Mouse (Mus musculus) kidney, embryonic 15.5 days (tissue): ENCODE measurements around the gene Exosc6. TPM values are rescaled to one million over a fixed set of nuclear protein-coding genes. Genes with fewer than 3 reads are reported as not detected.
"Not testable (repeated sequence)": the region's sequence is repeated elsewhere in the genome, so short reads cannot be mapped to it uniquely, and the experiment has no call there.

Source experiments
- ATAC-seq: fragments of 200-750 bp; cut with Nextera tagmentation; replicated peaks from 2 replicates; pipeline ENCODE4 v1.8.0; 2017; ENCODE audit warnings: moderate TSS enrichment; ENCODE audit not compliant: low FRiP score
- H3K27ac ChIP-seq: fragments of 300-500 bp; sonication (generic); 2 replicates; pipeline ENCODE4 v1.5.1; 2015; ENCODE audit warnings: mild to moderate bottlenecking, inconsistent platforms
- H3K27me3 ChIP-seq: fragments of 300-500 bp; sonication (generic); 2 replicates; pipeline ENCODE4 v1.6.1; 2015; ENCODE audit warnings: inconsistent platforms
- H3K36me3 ChIP-seq: fragments of 300-500 bp; sonication (generic); 2 replicates; pipeline ENCODE4 v1.6.1; 2015; ENCODE audit warnings: inconsistent platforms
- H3K4me1 ChIP-seq: fragments of 300-500 bp; sonication (generic); 2 replicates; pipeline ENCODE4 v1.6.1; 2015; ENCODE audit warnings: inconsistent platforms
- H3K4me2 ChIP-seq: fragments of 300-500 bp; sonication (generic); 2 replicates; pipeline ENCODE4 v1.6.1; 2015; ENCODE audit warnings: moderate library complexity, mild to moderate bottlenecking, inconsistent platforms
- H3K4me3 ChIP-seq: fragments of 300-500 bp; sonication (generic); replicated peaks from 2 replicates; pipeline ENCODE4 v1.5.1; 2015; ENCODE audit warnings: mild to moderate bottlenecking, inconsistent platforms
- H3K9ac ChIP-seq: fragments of 300-500 bp; sonication (generic); 2 replicates; pipeline ENCODE4 v1.6.1; 2015; ENCODE audit warnings: mild to moderate bottlenecking, inconsistent platforms
- H3K9me3 ChIP-seq: fragments of 300-500 bp; sonication (generic); replicated peaks from 2 replicates; pipeline ENCODE4 v1.6.1; 2016; ENCODE audit warnings: inconsistent platforms
- WGBS: fragments of 180-500 bp; shearing (Covaris S2); methylation state at CpG from one replicate; pipeline ENCODE4 v1.1.7; 2015; ENCODE audit warnings: mixed read lengths; 5-methylcytosine and 5-hydroxymethylcytosine counted together
- polyA plus RNA-seq: library from polyadenylated mRNA; unstranded; fragments of >200 nt; fragmentation: Nextera tagmentation; extraction: Ambion mirVana; gene quantifications from 2 replicates; pipeline ENCODE4 v1.2.1, GENCODE M21; 2015

Gene Exosc6
- polyA plus RNA-seq = 24.0 and 24.3 TPM in 2 replicates

DNA sequence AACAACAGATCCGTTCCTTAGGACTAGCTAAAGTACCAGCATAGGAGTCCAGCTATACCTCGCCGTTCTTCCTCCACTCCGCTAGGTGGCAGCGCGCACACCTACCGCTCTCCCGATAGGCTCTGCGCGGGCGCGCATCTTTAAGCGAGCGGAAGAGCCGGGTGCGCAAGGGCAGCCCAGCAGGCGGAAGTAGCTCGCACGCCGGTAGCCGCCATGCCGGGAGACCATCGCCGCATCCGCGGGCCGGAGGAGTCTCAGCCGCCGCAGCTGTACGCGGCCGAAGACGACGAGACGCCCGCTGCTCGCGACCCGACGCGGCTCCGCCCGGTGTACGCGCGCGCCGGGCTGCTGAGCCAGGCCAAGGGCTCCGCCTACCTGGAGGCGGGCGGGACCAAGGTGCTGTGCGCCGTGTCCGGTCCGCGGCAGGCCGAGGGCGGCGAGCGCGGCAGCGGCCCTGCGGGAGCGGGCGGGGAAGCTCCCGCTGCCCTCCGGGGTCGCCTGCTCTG lies at the start of gene Exosc6:
Exosc6 (plus strand) TSS at position 182 of the 506 bp plus-strand sequence.
- peak within 1 kb of the TSS; percentile 96 for H3K4me3 ChIP-seq
- peak within 1 kb of the TSS; percentile 95 for H3K27ac ChIP-seq
- no peaks in the 10 kb centered on the region for H3K27me3 ChIP-seq
- under 1% methylated on average over 67 of the region's 68 CpGs for WGBS
- H3K36me3 ChIP-seq = peaks cover 60% of the 10 kb centered on the region
- peak; percentile 93 for ATAC-seq
- H3K9me3 ChIP-seq = no peaks in the 10 kb centered on the region
- peak within 1 kb of the TSS; percentile 95 for H3K4me2 ChIP-seq
- peaks cover 30% of the 10 kb centered on the region for H3K4me1 ChIP-seq
- peak within 1 kb of the TSS; percentile 94 for H3K9ac ChIP-seq

GRCm38 (mm10) chr8:111010230-111010991 lies 45.7 kb upstream of the Exosc6 start:
- not testable (repeated sequence) for ATAC-seq, H3K9me3 ChIP-seq, H3K4me2 ChIP-seq, H3K27me3 ChIP-seq, H3K9ac ChIP-seq, H3K4me3 ChIP-seq, H3K4me1 ChIP-seq, H3K27ac ChIP-seq
- WGBS = 93% methylated on average over 9 of the region's 10 CpGs
- H3K36me3 ChIP-seq = peaks cover 53% of the 10 kb centered on the region

DNA sequence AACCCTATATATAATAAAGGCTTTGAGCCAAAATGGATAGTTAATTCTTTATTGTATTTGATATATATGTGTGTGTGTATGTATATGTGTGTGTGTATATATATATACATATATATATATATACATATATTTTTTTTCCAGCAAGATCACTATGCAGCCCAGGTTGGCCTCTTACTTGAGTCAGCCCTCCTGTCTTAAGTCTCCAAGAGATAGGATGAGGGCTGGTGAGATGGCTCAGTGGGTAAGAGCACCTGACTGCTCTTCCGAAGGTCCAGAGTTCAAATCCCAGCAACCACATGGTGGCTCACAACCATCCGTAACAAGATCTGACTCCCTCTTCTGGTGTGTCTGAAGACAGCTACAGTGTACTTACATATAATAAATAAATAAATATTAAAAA lies 29.5 kb upstream of the Exosc6 start:
- H3K27ac ChIP-seq, H3K27me3 ChIP-seq: not testable (repeated sequence)
- 86% methylated on average over 2 of the region's 2 CpGs for WGBS

DNA sequence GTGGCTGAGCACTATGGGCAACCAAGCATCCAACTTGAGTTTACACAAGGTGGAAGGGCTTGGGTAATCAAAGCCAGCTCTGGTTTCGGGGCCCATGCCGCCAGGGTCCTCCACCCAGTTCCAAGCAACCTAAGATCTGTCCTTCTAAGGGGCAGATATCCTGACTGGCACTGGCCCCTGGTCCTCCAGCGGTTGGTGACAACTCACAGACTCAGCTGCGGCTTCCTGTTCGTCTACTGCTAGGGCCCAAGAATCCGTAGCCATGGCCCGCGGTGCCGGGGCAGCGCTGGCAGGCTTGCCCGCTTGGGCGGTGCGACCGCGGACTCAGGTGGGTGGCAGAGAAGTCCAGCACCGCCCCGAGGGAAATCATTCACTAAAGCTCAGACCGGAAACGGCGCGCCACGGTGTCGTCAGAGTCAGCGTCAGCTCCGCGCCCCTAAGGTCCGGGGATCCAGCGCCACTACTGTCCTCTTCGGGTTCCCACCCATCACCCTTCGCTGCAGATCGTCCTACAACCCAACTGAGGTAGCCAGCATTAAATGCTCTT lies 28.7 kb upstream of the Exosc6 start:
- H3K4me2 ChIP-seq = peak overlapping the region; percentile 81
- peak overlapping the region; percentile 78 for H3K4me3 ChIP-seq
- WGBS = under 1% methylated on average over 31 of the region's 31 CpGs
- H3K36me3 ChIP-seq = no peaks in the 10 kb centered on the region
- ATAC-seq = peak; percentile 95
- no peaks in the 10 kb centered on the region for H3K9me3 ChIP-seq
- H3K9ac ChIP-seq = peak overlapping the region; percentile 86
- peak overlapping the region; percentile 88 for H3K27ac ChIP-seq
- H3K4me1 ChIP-seq = 0 out of 2 replicates have a peak, but pooled peaks cover 3% of the 10 kb centered on the region
- 0 out of 2 replicates have a peak, but pooled peaks cover 11% of the 10 kb centered on the region for H3K27me3 ChIP-seq

More for the DNA sequence above, 29.5 kb upstream of the Exosc6 start:
- not testable (repeated sequence) for H3K4me1 ChIP-seq, H3K9ac ChIP-seq, ATAC-seq, H3K36me3 ChIP-seq, H3K9me3 ChIP-seq, H3K4me2 ChIP-seq, H3K4me3 ChIP-seq

DNA sequence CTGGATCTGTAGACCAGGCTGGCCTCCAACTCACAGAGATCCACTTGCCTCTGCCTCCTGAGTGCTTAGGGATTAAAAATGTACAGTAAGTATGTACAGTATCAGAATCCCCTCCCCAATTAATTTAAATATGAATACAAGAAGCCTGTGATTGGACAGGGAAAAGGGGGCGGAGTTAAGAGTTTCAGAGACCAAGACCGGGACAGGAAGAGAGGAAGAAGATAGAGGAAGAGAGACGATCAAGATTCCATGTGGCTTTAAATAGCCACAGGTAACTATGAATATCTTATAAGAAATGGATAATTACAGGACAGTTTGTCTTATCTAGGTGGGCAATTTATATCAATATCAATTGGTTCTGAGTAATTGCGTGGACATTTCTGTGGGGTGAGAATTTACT lies 26.6 kb upstream of the Exosc6 start:
- Histone ChIP-seq H3K27ac (no peak overlapping the region), H3K27me3 (0 out of 2 replicates have a peak, but pooled peaks cover 11% of the 10 kb centered on the region), H3K9ac (no peak overlapping the region), H3K4me1 (peaks cover 11% of the 10 kb centered on the region; the same call in 1 of the 2 replicates), H3K4me2 (no peak overlapping the region), H3K9me3 (no peaks in the 10 kb centered on the region), H3K4me3 (no peak overlapping the region), H3K36me3 (no peaks in the 10 kb centered on the region)
- no peak for ATAC-seq
- WGBS = 53% methylated on average over 4 of the region's 4 CpGs

GRCm38 (mm10) chr8:111030045-111030444 lies 26.1 kb upstream of the Exosc6 start:
- WGBS = 80% methylated on average over 6 of the region's 6 CpGs
- Histone ChIP-seq H3K4me3 (no peak overlapping the region), H3K4me1 (peaks cover 16% of the 10 kb centered on the region), H3K9me3 (no peaks in the 10 kb centered on the region), H3K27ac (no peak overlapping the region), H3K27me3 (0 out of 2 replicates have a peak, but pooled peaks cover 11% of the 10 kb centered on the region), H3K36me3 (no peaks in the 10 kb centered on the region), H3K4me2 (no peak overlapping the region), H3K9ac (no peak overlapping the region)
- no peak for ATAC-seq

DNA sequence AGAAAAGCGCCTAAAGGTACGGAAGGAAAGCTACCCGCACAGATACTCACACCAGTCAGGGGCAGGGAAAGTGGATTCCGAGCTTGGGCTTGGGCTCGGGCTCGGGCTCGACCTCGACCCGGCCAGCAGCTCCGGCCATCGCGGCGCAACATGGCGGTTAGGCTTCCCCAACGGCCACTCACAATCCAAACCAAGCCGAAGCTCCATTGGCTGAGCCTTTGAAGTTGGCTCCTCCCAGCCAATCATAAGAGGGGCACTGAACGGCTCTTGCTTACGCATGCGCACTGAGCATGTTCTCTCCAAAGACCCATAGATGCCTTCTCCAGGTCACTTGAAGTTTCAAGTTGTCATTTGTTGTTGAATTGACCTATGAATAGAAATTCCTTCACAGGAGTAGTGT lies 24.6 kb upstream of the Exosc6 start, which contains the start of gene Ddx19b:
Ddx19b (minus strand) TSS at position 180 of the 400 bp plus-strand sequence.
- Histone ChIP-seq H3K36me3 (peaks cover 5% of the 10 kb centered on the region), H3K4me3 (no peak within 1 kb of the TSS), H3K4me1 (peaks cover 26% of the 10 kb centered on the region), H3K4me2 (no peak within 1 kb of the TSS), H3K27me3 (0 out of 2 replicates have a peak, but pooled peaks cover 11% of the 10 kb centered on the region), H3K27ac (no peak within 1 kb of the TSS), H3K9me3 (no peaks in the 10 kb centered on the region), H3K9ac (no peak within 1 kb of the TSS)
- WGBS = 97% methylated on average over 19 of the region's 19 CpGs
- ATAC-seq = no peak

DNA sequence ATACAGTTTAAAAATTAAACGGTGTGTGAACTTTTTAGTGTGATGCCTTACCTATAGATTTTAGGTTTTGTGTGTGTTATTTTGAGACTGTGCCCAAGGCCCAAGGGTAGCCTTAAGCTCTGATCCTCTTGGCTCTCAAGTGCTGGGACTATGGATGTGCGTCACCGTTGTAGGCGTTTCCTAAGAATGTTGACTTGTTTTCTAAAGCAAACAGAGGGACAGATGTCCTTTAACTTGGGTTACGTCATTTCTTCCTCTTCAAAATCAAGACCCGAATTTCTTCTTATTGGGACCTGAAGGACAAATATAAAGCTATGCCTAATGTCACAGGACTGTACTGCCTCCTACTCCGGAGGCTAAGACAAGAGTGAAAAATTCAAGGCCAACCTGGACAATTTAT lies 23.2 kb upstream of the Exosc6 start, which contains the start of gene Aars:
Aars (plus strand) TSS at position 229 of the 400 bp plus-strand sequence.
- whole genome bisulfite sequencing = 94% methylated on average over 7 of the region's 7 CpGs
- Histone ChIP-seq H3K27ac (peak within 1 kb of the TSS; percentile 90), H3K9ac (peak within 1 kb of the TSS; percentile 71), H3K4me2 (peak within 1 kb of the TSS; percentile 65), H3K4me1 (peaks cover 25% of the 10 kb centered on the region), H3K36me3 (peaks cover 17% of the 10 kb centered on the region), H3K9me3 (no peaks in the 10 kb centered on the region), H3K4me3 (peak within 1 kb of the TSS; percentile 81), H3K27me3 (0 out of 2 replicates have a peak, but pooled peaks cover 11% of the 10 kb centered on the region)
- ATAC-seq = no peak

- peak overlapping the region; percentile 90 for H3K27ac ChIP-seq
- H3K27me3 ChIP-seq = 0 out of 2 replicates have a peak, but pooled peaks cover 11% of the 10 kb centered on the region
- WGBS = 6% methylated on average over 37 of the region's 37 CpGs
- H3K4me3 ChIP-seq = peak overlapping the region; percentile 81
- peak overlapping the region; percentile 71 for H3K9ac ChIP-seq
- no peaks in the 10 kb centered on the region for H3K9me3 ChIP-seq
- H3K4me1 ChIP-seq = peaks cover 23% of the 10 kb centered on the region
- peak; percentile 99 for ATAC-seq
- peaks cover 24% of the 10 kb centered on the region for H3K36me3 ChIP-seq
- H3K4me2 ChIP-seq = peak overlapping the region; percentile 65
Measured at GRCm38 (mm10) chr8:111033482-111034215, 22.5 kb upstream of the Exosc6 start.

GRCm38 (mm10) chr8:111034276-111034675 lies 21.9 kb upstream of the Exosc6 start:
- H3K4me3 ChIP-seq = peak overlapping the region; percentile 81
- H3K27me3 ChIP-seq = 0 out of 2 replicates have a peak, but pooled peaks cover 11% of the 10 kb centered on the region
- ATAC-seq = no peak
- WGBS = 18% methylated on average over 12 of the region's 12 CpGs
- peak overlapping the region; percentile 71 for H3K9ac ChIP-seq
- H3K4me1 ChIP-seq = peaks cover 23% of the 10 kb centered on the region
- H3K9me3 ChIP-seq = no peaks in the 10 kb centered on the region
- H3K36me3 ChIP-seq = peaks cover 30% of the 10 kb centered on the region
- peak overlapping the region; percentile 90 for H3K27ac ChIP-seq
- H3K4me2 ChIP-seq = peak overlapping the region; percentile 65

DNA sequence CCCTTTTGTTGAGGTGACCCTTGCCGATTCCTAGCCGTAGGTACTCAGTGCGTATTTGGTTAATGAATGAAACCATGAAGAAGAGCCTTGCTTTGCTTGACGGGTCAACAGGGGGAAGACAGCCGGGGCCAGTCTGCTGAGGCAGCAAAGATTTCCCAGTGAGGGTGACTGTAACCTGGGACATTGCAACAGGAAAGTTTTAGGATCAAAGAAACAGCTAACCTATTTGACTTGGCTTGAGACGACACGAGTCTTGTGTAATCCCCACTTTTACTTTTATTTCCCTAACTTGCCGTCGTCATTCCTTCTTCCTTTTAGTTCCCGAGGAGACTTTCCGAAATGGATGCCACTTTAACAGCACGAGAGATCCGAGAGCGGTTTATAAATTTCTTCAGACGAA lies 19.5 kb upstream of the Exosc6 start:
- Histone ChIP-seq H3K36me3 (peaks cover 53% of the 10 kb centered on the region), H3K27ac (no peak overlapping the region), H3K4me2 (no peak overlapping the region), H3K9me3 (no peaks in the 10 kb centered on the region), H3K9ac (no peak overlapping the region), H3K27me3 (0 out of 2 replicates have a peak, but pooled peaks cover 5% of the 10 kb centered on the region), H3K4me1 (peaks cover 23% of the 10 kb centered on the region), H3K4me3 (no peak overlapping the region)
- 94% methylated on average over 15 of the region's 15 CpGs for whole genome bisulfite sequencing
- ATAC-seq = no peak
